Comparison of ENCODE assay signal across 21 mouse cellular contexts in the genomic region with DNA sequence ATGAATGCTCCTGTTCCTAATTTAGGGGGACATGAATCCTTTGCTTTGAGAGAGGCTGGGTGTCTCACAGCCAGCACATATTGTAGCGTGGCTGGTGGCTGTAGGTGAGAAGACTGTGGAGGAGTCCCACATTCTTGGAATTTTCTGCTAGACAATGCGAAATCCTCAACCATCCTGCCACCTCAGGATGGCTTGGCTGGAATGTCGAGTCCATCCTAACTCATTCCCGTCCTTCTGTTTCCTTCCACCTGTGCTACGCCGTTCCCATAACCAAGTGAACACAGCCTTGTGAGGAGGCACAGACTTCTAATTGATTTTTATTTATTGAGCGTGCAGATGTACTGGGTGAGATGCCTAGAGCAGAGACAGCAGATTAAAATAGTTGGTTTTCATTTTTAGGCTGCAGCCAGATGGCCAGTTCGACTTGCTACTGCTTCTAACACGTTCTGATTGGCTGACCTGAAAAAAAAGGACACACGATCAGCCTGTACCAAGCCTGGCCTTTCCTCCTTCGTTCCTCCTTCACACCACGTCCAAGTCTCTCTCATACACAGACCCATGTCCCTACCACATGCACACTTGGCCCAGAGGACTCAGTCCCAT.
A peak's percentile ranks its signal among the peaks of the same experiment; 100 is the strongest.
DNase-seq lines count a peak whose midpoint lies in the region; ATAC-seq and TF ChIP-seq lines count a peak whose summit lies in the region.
"Had no signal": no experiment of that assay in that cellular context is flagged by ENCODE, and none has a peak within 500 bp of the region (broad histone marks: within the 10 kb centered on the region; RNA-seq: fewer than 3 reads in every experiment).

No protein-coding gene starts in this region.

- no peak for TF ChIP-seq POLR2A in cerebellum, adult 2 months (IDR thresholded peaks at IDR 0.05; ENCODE audit: borderline replicate concordance, insufficient read depth, low read length)

- no peaks in the 10 kb centered on the region for H3K9me3 ChIP-seq in forebrain, embryonic 14.5 days (replicated peaks; ENCODE audit: control insufficient read depth, low read length)
- H3K9me3 ChIP-seq: embryonic facial prominence, embryonic 15.5 days; hindbrain, embryonic 12.5 days; limb, embryonic 12.5 days; midbrain, embryonic 15.5 days; neural tube, embryonic 12.5 days had no signal

- no peak overlapping the region for H3K9ac ChIP-seq in forebrain, embryonic 14.5 days (ENCODE audit: low read length)
- H3K9ac ChIP-seq: embryonic facial prominence, embryonic 15.5 days; hindbrain, embryonic 12.5 days; limb, embryonic 12.5 days; liver, postnatal 0 days; midbrain, embryonic 15.5 days; neural tube, embryonic 12.5 days had no signal

- 67% methylated on average over 12 of the region's 12 CpGs for WGBS in cerebellum, adult 2 months
- 89% methylated on average over 12 of the region's 12 CpGs for WGBS in forebrain, embryonic 14.5 days

- no peak overlapping the region for H3K4me2 ChIP-seq in forebrain, embryonic 14.5 days (ENCODE audit: low read length)
- H3K4me2 ChIP-seq: embryonic facial prominence, embryonic 15.5 days; hindbrain, embryonic 12.5 days; limb, embryonic 12.5 days; liver, embryonic 11.5 days; midbrain, embryonic 15.5 days; neural tube, embryonic 12.5 days had no signal

- no peak overlapping the region for H3K4me3 ChIP-seq in cerebellum, adult 2 months (replicated peaks; ENCODE audit: insufficient read depth, low read depth, low read length)
- H3K4me3 ChIP-seq in forebrain, embryonic 14.5 days (ENCODE audit: low read depth, low read length), result no peak overlapping the region
- H3K4me3 ChIP-seq: embryonic facial prominence, embryonic 15.5 days; hindbrain, embryonic 12.5 days; limb, embryonic 12.5 days; midbrain, embryonic 15.5 days; neural tube, embryonic 12.5 days had no signal

- H3K27me3 ChIP-seq in cerebellum, adult 2 months (ENCODE audit: control insufficient read depth, insufficient read depth, low read length), result no peaks in the 10 kb centered on the region; the same call in 1 of the 2 replicates
- no peaks in the 10 kb centered on the region for H3K27me3 ChIP-seq in forebrain, embryonic 14.5 days (replicated peaks; ENCODE audit: control insufficient read depth, insufficient read depth, low read length)
- H3K27me3 ChIP-seq: embryonic facial prominence, embryonic 15.5 days; hindbrain, embryonic 12.5 days; limb, embryonic 12.5 days; midbrain, embryonic 15.5 days; neural tube, embryonic 12.5 days had no signal

- ATAC-seq in forebrain, embryonic 14.5 days, result no peak
- ATAC-seq: liver, postnatal 0 days; lung, postnatal 0 days; midbrain, embryonic 15.5 days had no signal

- no peaks in the 10 kb centered on the region for H3K4me1 ChIP-seq in cerebellum, adult 2 months (ENCODE audit: control insufficient read depth, insufficient read depth, low read length)
- H3K4me1 ChIP-seq in forebrain, embryonic 14.5 days (ENCODE audit: control insufficient read depth, insufficient read depth, low read length), result no peaks in the 10 kb centered on the region
- H3K4me1 ChIP-seq: embryonic facial prominence, embryonic 15.5 days; hindbrain, embryonic 12.5 days; midbrain, embryonic 15.5 days; neural tube, embryonic 12.5 days had no signal

- no peak for TF ChIP-seq CTCF in cerebellum, adult 2 months (IDR thresholded peaks at IDR 0.05; ENCODE audit: borderline replicate concordance, insufficient read depth, low read depth, low read length)

- no peak overlapping the region for H3K27ac ChIP-seq in cerebellum, adult 2 months (ENCODE audit: insufficient read depth, low read length)
- no peak overlapping the region for H3K27ac ChIP-seq in forebrain, embryonic 14.5 days (ENCODE audit: low read depth, low read length)
- H3K27ac ChIP-seq: embryonic facial prominence, embryonic 15.5 days; hindbrain, embryonic 12.5 days; limb, embryonic 12.5 days; macrophage; midbrain, embryonic 15.5 days; neural tube, embryonic 12.5 days; stomach, postnatal 0 days had no signal

- DNase-seq in cerebellum, adult 2 months, result peak; percentile 8 to 38
- no peak for DNase-seq in cerebellum, postnatal 36 days
- peak; percentile 30 to 60 for DNase-seq in frontal cortex, postnatal 36 days (ENCODE audit: low spot score in 2 of 2)
- DNase-seq in frontal cortex, postnatal 25 days (ENCODE audit: low spot score in 2 of 2), result no peak
- DNase-seq in right cerebral cortex, adult 18-20 months, result peak; percentile 51
- DNase-seq in right cerebral cortex, postnatal 14 days, result no peak
- DNase-seq in kidney, adult 9 months, result no peak
- DNase-seq in forebrain, embryonic 14.5 days (ENCODE audit: low spot score), result no peak
- DNase-seq: adrenal gland, postnatal 10 days; gastrocnemius, postnatal 25 days; kidney, adult 11 months; liver, postnatal 0 days had no signal

- H3K36me3 ChIP-seq in forebrain, embryonic 14.5 days (ENCODE audit: control insufficient read depth, insufficient read depth, low read length), result no peaks in the 10 kb centered on the region
- H3K36me3 ChIP-seq: embryonic facial prominence, embryonic 15.5 days; hindbrain, embryonic 12.5 days; limb, embryonic 12.5 days; midbrain, embryonic 15.5 days; neural tube, embryonic 12.5 days had no signal

Comparison
In these comparisons a context has a peak if more than half of its experiments do, and no peak if none do; other contexts are left out.
1. DNase-seq: peak in cerebellum, adult 2 months (2 of 2), frontal cortex, postnatal 36 days (2 of 2) and right cerebral cortex, adult 18-20 months (single experiment); none in cerebellum, postnatal 36 days (0 of 2), frontal cortex, postnatal 25 days (0 of 2), right cerebral cortex, postnatal 14 days (single experiment), kidney, adult 9 months (single experiment) and forebrain, embryonic 14.5 days (single experiment).